Mouse (Mus musculus) heart, adult 8-10 months (tissue): ENCODE data around the gene Rassf1. TPM values are rescaled to one million over a fixed set of nuclear protein-coding genes. Genes with fewer than 3 reads are reported as not detected.

ENCODE experiments used
- DNase-seq: peaks from one replicate; pipeline ENCODE4 v3.0.0; 2022; ENCODE audit warnings: low spot score
- total RNA-seq, 4 experiments: library from RNA; stranded (reverse); gene quantifications; 2 replicates each; pipeline ENCODE4 v1.2.4; 2022

Rassf1 gene
- total RNA-seq, 4 experiments from 2014 or later = 12.9 to 14.9 (median 14.4) TPM

DNA sequence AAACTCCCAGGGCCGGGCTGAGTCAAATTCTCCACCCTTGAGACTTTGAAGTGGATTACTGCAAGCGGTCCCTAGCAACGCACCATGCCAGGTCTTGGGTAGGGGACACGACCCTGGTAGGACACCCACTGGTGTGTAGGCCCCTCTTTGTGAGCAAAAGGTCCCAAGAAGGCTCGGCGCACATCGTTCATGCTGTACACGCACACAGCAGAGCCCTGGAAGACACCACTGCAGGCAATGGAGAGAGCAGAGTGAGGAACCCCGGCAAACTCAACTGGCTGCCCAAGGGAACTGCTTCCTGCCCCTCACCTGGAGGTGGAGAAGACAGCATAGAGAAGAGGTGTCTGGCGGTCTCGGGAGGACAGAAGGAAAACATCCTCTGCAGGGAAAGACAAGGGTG is 49.9 kb downstream of the Rassf1 start:
- no peak for DNase-seq

DNA sequence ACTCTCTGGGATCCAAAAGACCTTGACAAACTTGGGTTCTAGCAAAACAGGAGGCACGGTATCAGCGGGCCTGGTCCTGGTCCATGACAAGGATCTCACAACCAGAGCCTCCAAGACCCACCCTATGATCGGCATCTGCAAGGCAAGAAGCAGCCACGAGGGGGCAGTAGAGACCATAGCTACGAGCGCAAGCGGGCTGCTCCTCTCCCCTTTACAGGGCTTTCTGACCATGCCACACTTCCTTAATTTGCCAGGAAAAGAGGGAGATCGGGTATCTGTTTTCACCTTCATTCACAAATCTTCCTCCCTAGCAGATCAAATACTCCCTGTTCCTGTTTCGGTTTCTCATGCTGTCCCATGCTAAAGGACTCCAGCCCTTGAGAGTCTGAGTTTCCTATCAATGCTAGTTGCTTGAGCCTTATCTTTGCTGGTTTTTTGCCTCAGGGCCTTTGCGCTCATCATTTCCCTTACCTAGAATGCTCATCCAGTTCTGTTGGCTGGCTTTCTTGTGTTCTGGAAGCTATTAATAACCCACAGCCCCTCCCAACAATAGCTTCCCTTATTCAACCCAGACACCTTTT is 50.8 kb downstream of the Rassf1 start:
- peak; percentile 95 for DNase-seq

DNA sequence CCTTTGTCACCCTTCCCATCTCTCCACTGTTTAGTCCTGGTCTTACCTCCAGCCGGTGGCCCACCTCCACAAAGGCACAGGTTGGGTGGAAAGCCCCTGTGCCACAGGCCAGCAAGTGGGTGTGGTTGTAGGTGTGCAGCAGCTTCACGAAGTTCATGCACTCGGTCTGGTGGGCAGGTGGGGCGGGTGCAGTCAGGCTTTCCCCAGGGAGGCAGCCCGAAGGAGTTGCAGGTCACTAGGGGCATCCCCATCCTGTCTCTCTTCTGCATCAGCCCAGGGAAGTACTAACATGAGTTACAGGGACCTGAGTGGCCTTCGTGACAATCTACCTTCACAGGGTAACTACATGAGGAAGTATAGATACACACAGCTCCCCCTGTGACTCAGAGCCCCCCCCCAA is 51.9 kb downstream of the Rassf1 start:
- no peak for DNase-seq

DNA sequence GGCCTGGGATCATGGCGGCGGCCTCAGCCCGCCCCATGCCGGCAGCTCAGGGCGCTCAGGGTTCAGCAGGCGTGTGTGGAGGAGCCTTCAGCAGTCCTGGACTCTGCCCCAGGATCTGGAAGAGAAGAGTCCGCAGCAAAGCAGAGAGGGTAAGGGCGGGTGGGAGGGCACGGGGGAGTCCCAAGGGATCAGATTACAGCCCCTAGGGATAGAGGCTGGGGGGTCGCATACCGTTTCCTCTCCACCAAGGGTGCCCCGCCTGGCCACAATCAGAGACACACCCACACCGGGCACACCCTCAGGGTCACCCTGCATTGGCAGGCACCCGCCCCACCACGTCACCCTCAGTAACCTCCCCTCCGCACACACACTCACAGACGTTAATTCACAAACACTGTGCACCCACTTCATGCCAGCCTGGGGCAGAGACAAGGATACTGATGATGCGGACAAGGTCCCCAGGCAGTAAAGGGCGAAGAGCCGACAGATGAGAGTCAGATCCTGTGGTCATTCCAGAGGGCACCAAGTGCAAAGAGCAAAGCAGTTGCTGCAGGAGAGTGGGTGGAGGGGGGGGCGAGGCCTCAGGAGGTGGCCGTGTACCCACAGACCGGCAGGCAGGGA is 53.8 kb downstream of the Rassf1 start:
- DNase-seq = no peak

DNA sequence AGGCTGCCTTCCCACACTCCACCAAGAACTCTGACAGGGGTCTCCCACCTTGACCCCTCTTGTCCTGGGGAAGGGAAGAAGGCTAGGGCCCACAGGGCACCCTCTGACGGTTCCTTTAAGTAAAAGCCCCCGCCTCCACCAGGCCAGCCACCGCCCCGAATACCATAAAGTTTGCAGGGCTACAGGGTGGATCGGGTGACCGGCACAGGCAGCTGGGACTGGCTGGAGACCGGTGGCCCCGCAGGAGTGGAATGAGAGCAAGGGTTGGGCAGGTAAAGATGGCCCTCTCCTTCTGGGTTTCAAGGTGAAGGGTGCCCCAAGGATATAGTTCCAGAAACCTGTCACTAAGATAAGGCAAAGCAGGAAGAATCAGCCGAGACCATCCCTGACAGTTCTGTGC is 55.2 kb downstream of the Rassf1 start:
- DNase-seq = no peak

DNA sequence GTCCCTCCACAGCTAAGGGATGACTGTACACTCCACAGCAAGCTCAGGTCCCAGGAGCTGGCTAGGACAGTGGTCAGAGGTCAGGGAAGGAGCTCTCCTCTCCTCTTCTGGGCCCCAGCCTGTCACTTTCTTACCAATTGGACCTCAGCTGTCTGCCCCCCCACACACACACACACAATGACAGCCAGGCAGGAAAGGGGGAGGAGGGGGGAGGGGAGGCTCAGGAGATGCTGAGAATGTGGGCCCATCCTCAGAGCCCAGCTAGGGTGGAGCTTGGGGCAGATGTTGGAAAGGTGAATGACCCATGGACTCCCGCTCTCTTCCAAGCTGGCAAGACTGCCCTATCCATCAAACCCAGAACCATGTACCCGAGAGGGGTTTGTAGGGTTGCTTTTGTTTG is 55.7 kb downstream of the Rassf1 start:
- no peak for DNase-seq

DNA sequence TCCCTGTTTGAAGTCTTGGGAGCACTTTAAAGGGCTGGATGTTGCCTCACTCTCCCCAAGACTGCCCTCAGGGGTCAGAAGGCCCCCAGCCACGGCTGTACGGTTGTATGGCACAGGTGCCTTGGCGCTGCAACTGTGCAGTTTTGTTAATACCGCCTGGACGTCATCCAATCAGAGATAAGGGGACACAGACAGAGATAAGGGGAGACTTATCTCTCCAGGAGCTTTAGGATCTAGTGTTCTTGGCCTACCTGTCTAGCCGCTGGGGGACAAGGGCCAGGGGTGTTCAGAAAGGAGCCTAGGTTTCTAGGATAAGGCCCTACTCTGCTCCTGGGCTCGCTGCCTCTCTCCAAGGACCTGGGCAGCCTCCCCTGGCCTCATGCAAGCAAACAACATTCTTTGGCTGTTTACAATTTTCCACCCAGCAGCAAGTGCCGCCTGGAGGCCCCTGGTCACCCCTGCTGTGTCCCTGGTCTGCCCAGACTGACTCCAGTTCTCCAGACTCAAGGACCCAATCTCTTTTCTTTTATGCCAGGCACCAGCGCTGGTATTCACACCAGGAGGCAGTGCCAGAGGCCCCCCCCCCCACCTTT is 56.4 kb downstream of the Rassf1 start:
- DNase-seq = no peak

DNA sequence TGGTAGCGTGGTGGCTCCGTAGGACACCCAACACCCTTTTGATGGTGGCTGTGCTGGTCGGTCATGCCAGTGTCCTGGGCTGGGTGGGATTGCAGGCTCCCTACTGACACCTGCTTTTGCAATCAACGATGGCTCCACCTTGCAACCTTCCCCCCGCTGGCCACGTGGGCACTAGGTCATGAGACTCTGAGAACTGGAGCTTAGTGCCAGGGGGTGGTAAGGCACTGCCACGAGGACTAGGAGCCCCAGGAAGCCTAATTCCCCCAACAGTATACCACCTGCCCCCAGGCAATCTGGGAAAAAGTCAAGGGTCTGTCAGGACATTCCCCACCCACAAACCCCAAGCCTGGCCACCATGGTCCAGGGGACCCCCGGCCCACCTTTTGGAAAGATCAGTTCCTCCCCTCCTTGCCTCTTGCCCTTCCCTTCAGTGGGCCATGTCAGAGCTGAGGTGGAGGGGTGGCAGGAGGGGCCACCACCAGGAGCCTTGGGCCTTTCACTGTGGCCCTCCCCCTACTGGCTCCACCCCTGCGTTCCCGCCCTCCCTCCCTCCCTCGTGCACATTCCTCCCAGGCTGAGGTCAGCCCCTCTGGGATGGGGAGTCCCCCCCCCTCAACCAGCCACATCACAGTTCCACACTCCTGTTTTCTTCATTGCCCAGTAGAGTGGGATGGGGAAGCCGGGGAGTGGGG is 57.5 kb downstream of the Rassf1 start, which contains the start of gene Sema3b:
Gene Sema3b (minus strand): TSS at position 489 of the 692 bp plus-strand sequence.
- no peak for DNase-seq

DNA sequence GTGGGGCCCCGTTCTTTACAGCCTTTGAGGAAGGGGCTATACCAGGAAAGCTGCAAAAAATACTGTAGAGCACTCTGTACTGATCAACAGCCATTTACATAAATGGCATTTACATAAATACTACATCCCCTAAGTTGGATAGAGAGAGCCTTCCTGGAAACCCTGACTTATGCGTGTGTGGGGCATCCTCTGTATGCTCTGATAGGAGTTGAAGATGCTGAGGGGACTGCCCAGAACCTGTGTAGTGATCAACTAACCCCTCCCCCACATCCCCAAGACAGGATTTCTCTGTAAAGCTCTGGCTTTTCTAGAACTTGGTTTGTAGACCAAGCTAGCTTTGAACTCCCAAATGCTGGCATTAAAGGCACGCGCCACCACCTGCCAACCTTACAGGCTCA is 58.1 kb downstream of the Rassf1 start:
- no peak for DNase-seq

DNA sequence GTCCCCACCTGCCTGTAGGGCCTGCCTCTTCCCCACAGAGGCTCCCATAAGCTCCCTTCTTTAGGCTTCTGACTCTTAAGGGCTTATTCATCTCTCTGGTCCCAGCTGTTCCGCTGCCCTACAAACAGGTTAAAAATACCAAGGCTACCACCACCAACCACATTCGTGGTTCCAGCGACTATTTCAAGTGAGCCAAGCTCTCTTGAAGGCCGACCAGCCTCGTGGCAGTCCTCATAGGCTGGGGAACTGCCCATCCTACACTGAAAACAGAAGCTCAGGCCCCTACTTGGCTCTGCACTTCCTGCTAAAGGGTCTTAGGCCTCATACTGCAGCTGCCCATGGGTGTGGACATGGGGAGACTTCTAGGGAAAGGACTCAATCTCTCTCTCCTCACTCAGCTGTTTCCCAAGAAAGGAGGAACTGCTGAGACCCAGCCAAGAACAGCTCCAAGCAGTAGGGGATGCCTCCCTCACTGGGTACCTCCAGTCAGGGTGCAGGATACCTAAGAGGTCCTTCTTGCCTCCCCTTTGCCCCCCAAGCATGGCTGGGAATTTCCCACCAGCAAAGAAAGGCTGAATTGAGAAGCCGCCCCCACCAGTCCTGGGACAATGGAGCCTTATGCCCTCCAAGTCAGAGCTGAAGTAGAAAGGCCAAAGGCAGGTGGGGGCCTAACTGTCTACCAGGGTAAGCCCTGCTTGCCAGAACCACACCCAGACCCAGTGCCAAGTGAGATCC is 60.3 kb downstream of the Rassf1 start:
- DNase-seq = no peak

Other genes starting within 250 kb of the Rassf1 start
- gene Hemk1, start 213.2 kb upstream of the Rassf1 start, total RNA-seq = 10 to 100 TPM; 17.3 to 24.0 (median 19.9) TPM
- 10 to 100 TPM in 1 of 4 experiments, 1 to 10 TPM in 3; 5.6 to 10.3 (median 6.4) TPM for gene 6430571L13Rik, start 211.0 kb upstream of the Rassf1 start, total RNA-seq
- 10 to 100 TPM; 10.4 to 18.4 (median 12.3) TPM for gene Cacna2d2, start 151.9 kb upstream of the Rassf1 start, total RNA-seq
- 10 to 100 TPM; 21.2 to 25.6 (median 22.2) TPM for gene Tmem115, start 17.6 kb upstream of the Rassf1 start, total RNA-seq
- 1 to 10 TPM; 5.1 to 6.3 (median 5.4) TPM for gene Cyb561d2, start 9.4 kb upstream of the Rassf1 start, total RNA-seq
- gene Nprl2, start 9.3 kb upstream of the Rassf1 start, total RNA-seq = 10 to 100 TPM; 18.4 to 22.6 (median 21.2) TPM
- gene Zmynd10, start 4.3 kb upstream of the Rassf1 start, total RNA-seq = under 1 TPM in 2 of 4 experiments, not detected in 2; 0.35 to 0.40 TPM
- 10 to 100 TPM; 40.0 to 46.9 (median 40.2) TPM for gene Tusc2, start 11.7 kb downstream of the Rassf1 start, total RNA-seq
- gene Hyal2, start 16.4 kb downstream of the Rassf1 start, total RNA-seq = 10 to 100 TPM; 31.2 to 45.8 (median 40.6) TPM
- gene Hyal1, start 25.4 kb downstream of the Rassf1 start, total RNA-seq = 1 to 10 TPM; 4.6 to 6.6 (median 5.1) TPM
- 10 to 100 TPM; 18.8 to 24.3 (median 21.1) TPM for gene Naa80, start 27.3 kb downstream of the Rassf1 start, total RNA-seq
- gene Hyal3, start 29.3 kb downstream of the Rassf1 start, total RNA-seq = under 1 TPM; 0.20 to 0.72 (median 0.25) TPM
- 10 to 100 TPM; 43.7 to 58.2 (median 47.5) TPM for gene Ifrd2, start 36.1 kb downstream of the Rassf1 start, total RNA-seq
- 10 to 100 TPM; 21.1 to 33.0 (median 24.2) TPM for gene Sema3b, start 57.7 kb downstream of the Rassf1 start, total RNA-seq
- gene Gnai2, start 83.8 kb downstream of the Rassf1 start, total RNA-seq = 100 to 1,000 TPM; 227 to 299 (median 259) TPM
- 10 to 100 TPM; 62.8 to 91.0 (median 81.6) TPM for gene Slc38a3, start 118.0 kb downstream of the Rassf1 start, total RNA-seq
- gene Gnat1, start 128.2 kb downstream of the Rassf1 start, total RNA-seq = not detected
- 10 to 100 TPM; 11.9 to 16.5 (median 14.3) TPM for gene Sema3f, start 158.9 kb downstream of the Rassf1 start, total RNA-seq
- 10 to 100 TPM; 34.0 to 45.4 (median 39.7) TPM for gene Rbm5, start 219.4 kb downstream of the Rassf1 start, total RNA-seq